Mouse (Mus musculus) erythroblast, adult 5-6 weeks (primary cell): ENCODE measurements around the gene Wwox. TPM values are rescaled to one million over a fixed set of nuclear protein-coding genes. Genes with fewer than 3 reads are reported as not detected.

Source experiments
- ATAC-seq: replicated peaks from 2 replicates; pipeline ENCODE4 v1.8.0; 2016; ENCODE audit warnings: moderate number of reproducible peaks, mild to moderate bottlenecking, moderate TSS enrichment, inconsistent platforms; ENCODE audit not compliant: poor library complexity, low FRiP score, severe bottlenecking
- total RNA-seq, 2 experiments: library from RNA; stranded (forward) in 1 of 2; stranded (reverse) in 1 of 2; fragments of 150-400 nt in 1 of 2; fragments of 200-764, 138-1000 nt in 1 of 2; gene quantifications; 2 replicates each; pipeline versions ENCODE4 v1.2.3 to v1.2.4; 2015 to 2017; ENCODE audit warnings: low replicate concordance in 2 of 2

Wwox gene
- total RNA-seq, 2 experiments from 2014 or later: 4.3 to 4.6 TPM

GRCm38 (mm10) chr8:114526626-114527267, 87.3 kb downstream of the Wwox start:
- no peak for ATAC-seq

GRCm38 (mm10) chr8:114527648-114528221, 88.3 kb downstream of the Wwox start:
- no peak for ATAC-seq

GRCm38 (mm10) chr8:114529581-114529980, 90.1 kb downstream of the Wwox start:
- ATAC-seq: no peak

- no peak for ATAC-seq
These were observed 96.7 kb downstream of the Wwox start for GRCm38 (mm10) chr8:114536201-114536600.

- no peak for ATAC-seq
These were observed 101.7 kb downstream of the Wwox start for GRCm38 (mm10) chr8:114541132-114541531.

- ATAC-seq: no peak
These were observed 108.9 kb downstream of the Wwox start for GRCm38 (mm10) chr8:114548360-114548759.

GRCm38 (mm10) chr8:114548837-114549236, 109.4 kb downstream of the Wwox start:
- ATAC-seq: no peak

- ATAC-seq: no peak
These were observed 110.6 kb downstream of the Wwox start for GRCm38 (mm10) chr8:114550029-114550428.

- no peak for ATAC-seq
These were observed 113.2 kb downstream of the Wwox start for GRCm38 (mm10) chr8:114552606-114553005.

GRCm38 (mm10) chr8:114554966-114555365, 115.5 kb downstream of the Wwox start:
- ATAC-seq: no peak

- no peak for ATAC-seq
These were observed 116.2 kb downstream of the Wwox start for GRCm38 (mm10) chr8:114555491-114556202.

- no peak for ATAC-seq
These were observed 121.7 kb downstream of the Wwox start for GRCm38 (mm10) chr8:114561191-114561590.

- ATAC-seq: no peak
These were observed 123.0 kb downstream of the Wwox start for GRCm38 (mm10) chr8:114562486-114562885.

- no peak for ATAC-seq
These were observed 123.9 kb downstream of the Wwox start for GRCm38 (mm10) chr8:114563361-114563760.

- ATAC-seq: no peak
These were observed 124.6 kb downstream of the Wwox start for GRCm38 (mm10) chr8:114564036-114564435.

- ATAC-seq: no peak
These were observed 129.2 kb downstream of the Wwox start for GRCm38 (mm10) chr8:114568531-114569166.

- no peak for ATAC-seq
These were observed 133.7 kb downstream of the Wwox start for GRCm38 (mm10) chr8:114573014-114573746.

- ATAC-seq: no peak
These were observed 134.3 kb downstream of the Wwox start for GRCm38 (mm10) chr8:114573747-114574093.

- no peak for ATAC-seq
These were observed 139.8 kb downstream of the Wwox start for GRCm38 (mm10) chr8:114579292-114579691.

GRCm38 (mm10) chr8:114580684-114581083, 141.2 kb downstream of the Wwox start:
- no peak for ATAC-seq
